In the genomic region with DNA sequence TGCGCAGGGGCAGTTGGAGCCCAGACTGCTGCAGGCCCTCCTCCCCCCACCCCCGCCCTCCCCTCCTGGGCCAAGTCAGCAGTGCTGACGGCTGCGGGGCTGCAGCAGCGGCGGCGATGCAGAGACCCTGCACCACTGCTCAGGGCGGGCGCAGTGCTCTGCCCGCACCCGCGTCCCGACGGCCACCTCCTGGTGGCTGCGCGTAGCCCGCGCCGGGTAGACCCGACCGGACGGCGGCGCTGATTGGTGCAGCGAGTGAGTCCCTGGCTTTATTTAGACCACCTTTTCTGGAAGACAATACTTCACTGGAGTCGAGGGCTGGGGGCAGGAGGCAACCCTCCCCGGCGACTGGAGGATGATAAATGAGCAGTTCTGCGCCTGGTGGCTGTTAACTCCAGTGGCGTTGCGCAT, we compare ENCODE assay signal across 9 mouse cellular contexts. TPM values are rescaled to one million over a fixed set of nuclear protein-coding genes. Genes with fewer than 3 reads are reported as not detected.
A peak's percentile ranks its signal among the peaks of the same experiment; 100 is the strongest.
DNase-seq lines count a peak whose midpoint lies in the region; ATAC-seq lines count a peak whose summit lies in the region.
"Had no signal": no experiment of that assay in that cellular context is flagged by ENCODE, and none has a peak within 500 bp of the region (broad histone marks: within the 10 kb centered on the region; RNA-seq: fewer than 3 reads in every experiment).

No protein-coding gene starts in this region.

- H3K36me3 ChIP-seq in intestine, embryonic 16.5 days (ENCODE audit: control insufficient read depth, insufficient read depth, low read length): no peaks in the 10 kb centered on the region

- DNase-seq in adrenal gland, postnatal 36 days: peak; percentile 34 to 50
- no peak for DNase-seq in adrenal gland, postnatal 10 days
- DNase-seq in right cerebral cortex, adult 18-20 months: peak; percentile 24
- DNase-seq in right cerebral cortex, adult 2 months (ENCODE audit: low spot score in 2 of 2): no peak
- DNase-seq in retina, postnatal 1 day: peak; percentile 65
- DNase-seq in testis, postnatal 14 days (ENCODE audit: low spot score): no peak
- no peak for DNase-seq in yolk sac, embryonic 10.5 days (ENCODE audit: low spot score)

- ATAC-seq in intestine, embryonic 16.5 days: peak; percentile 32; the same call in 1 of the 2 replicates

- 4% methylated on average over 26 of the region's 31 CpGs for WGBS in intestine, embryonic 16.5 days

- H3K4me2 ChIP-seq in intestine, embryonic 16.5 days (ENCODE audit: low read depth, low read length): peak overlapping the region; percentile 46

- H3K27ac ChIP-seq in intestine, embryonic 16.5 days (ENCODE audit: low read length): no peak overlapping the region

- H3K9ac ChIP-seq in intestine, embryonic 16.5 days (ENCODE audit: low read depth, low read length): 0 out of 2 replicates have a peak overlapping the region, but pooled peaks have one; percentile 34

- H3K9me3 ChIP-seq in intestine, embryonic 16.5 days (ENCODE audit: control insufficient read depth, low read length): no peaks in the 10 kb centered on the region
- H3K9me3 ChIP-seq: megakaryocyte, embryonic 14.5 days had no signal

- H3K4me3 ChIP-seq in intestine, embryonic 16.5 days (ENCODE audit: low read length): peak overlapping the region; percentile 32
- H3K4me3 ChIP-seq: megakaryocyte, embryonic 14.5 days had no signal

- peaks cover 27% of the 10 kb centered on the region for H3K4me1 ChIP-seq in intestine, embryonic 16.5 days (ENCODE audit: control insufficient read depth, insufficient read depth, low read length)

- H3K27me3 ChIP-seq in intestine, embryonic 16.5 days (replicated peaks; ENCODE audit: control insufficient read depth, insufficient read depth, low read length): peaks cover 43% of the 10 kb centered on the region

RNA-seq across cellular contexts. Expression of gene H6pd, which starts 24.4 kb away (rescaled TPM):
- total RNA-seq in adrenal gland, postnatal 36 days (2021): 100 to 1,000 TPM; 152 to 160 TPM
- 100 to 1,000 TPM; 102 to 133 TPM for total RNA-seq in adrenal gland, postnatal 10 days (2021)
- 31.6 and 41.6 TPM in 2 replicates for polyA plus RNA-seq in intestine, embryonic 16.5 days (2015; fragmentation: Nextera tagmentation; extraction: Ambion mirVana)

RNA-seq across cellular contexts. Expression of gene Gpr157, which starts 53.9 kb away (rescaled TPM):
- total RNA-seq in adrenal gland, postnatal 36 days (2021): 1 to 10 TPM in 1 of 2 experiments, under 1 TPM in 1; 0.99 to 1.9 TPM
- 1 to 10 TPM; 2.7 to 4.9 TPM for total RNA-seq in adrenal gland, postnatal 10 days (2021)
- polyA plus RNA-seq in intestine, embryonic 16.5 days (2015; fragmentation: Nextera tagmentation; extraction: Ambion mirVana): 1.6 and 1.8 TPM in 2 replicates

Comparison
In these comparisons a context has a peak if more than half of its experiments do, and no peak if none do; other contexts are left out.
1. DNase-seq: peak in adrenal gland, postnatal 36 days (2 of 2), right cerebral cortex, adult 18-20 months (single experiment) and retina, postnatal 1 day (single experiment); none in adrenal gland, postnatal 10 days (single experiment), right cerebral cortex, adult 2 months (0 of 2), testis, postnatal 14 days (single experiment) and yolk sac, embryonic 10.5 days (single experiment).